Comparison of ENCODE assay signal across 16 mouse cellular contexts in genomic region chr15:30306437-30306836, GRCm38 (mm10).
DNase-seq lines count a peak whose midpoint lies in the region; ATAC-seq and TF ChIP-seq lines count a peak whose summit lies in the region.
"Had no signal": no experiment of that assay in that cellular context is flagged by ENCODE, and none has a peak within 500 bp of the region (broad histone marks: within the 10 kb centered on the region; RNA-seq: fewer than 3 reads in every experiment).

No protein-coding gene starts in this region.

- H3K27ac ChIP-seq in forebrain, postnatal 0 days (ENCODE audit: low read depth, low read length) = no peak overlapping the region
- H3K27ac ChIP-seq: kidney, embryonic 15.5 days had no signal

- H3K4me3 ChIP-seq in forebrain, postnatal 0 days (ENCODE audit: low read depth, low read length) = no peak overlapping the region
- no peak overlapping the region for H3K4me3 ChIP-seq in lung, adult 2 months (replicated peaks; ENCODE audit: extremely low read depth, low read depth, low read length)
- H3K4me3 ChIP-seq: kidney, embryonic 15.5 days had no signal

- peak; percentile 47; the same call in 1 of the 2 replicates for ATAC-seq in forebrain, postnatal 0 days
- ATAC-seq: intestine, embryonic 16.5 days; liver, postnatal 0 days had no signal

- H3K36me3 ChIP-seq in forebrain, postnatal 0 days (ENCODE audit: insufficient read depth) = no peaks in the 10 kb centered on the region
- H3K36me3 ChIP-seq: kidney, embryonic 15.5 days had no signal

- TF ChIP-seq POLR2A in lung, adult 2 months (IDR thresholded peaks at IDR 0.05; ENCODE audit: borderline replicate concordance, extremely low read depth, low read depth, low read length) = no peak

- no peak for TF ChIP-seq CTCF in forebrain, postnatal 0 days (IDR thresholded peaks at IDR 0.05; ENCODE audit: low read depth)
- no peak for TF ChIP-seq CTCF in lung, adult 2 months (IDR thresholded peaks at IDR 0.05; ENCODE audit: insufficient read depth, low read length)

- H3K4me1 ChIP-seq in forebrain, postnatal 0 days (ENCODE audit: insufficient read depth) = no peaks in the 10 kb centered on the region
- H3K4me1 ChIP-seq in lung, adult 2 months (ENCODE audit: control insufficient read depth, insufficient read depth, low read length) = no peaks in the 10 kb centered on the region
- H3K4me1 ChIP-seq: kidney, embryonic 15.5 days had no signal

- H3K4me2 ChIP-seq in forebrain, postnatal 0 days (ENCODE audit: low read depth) = no peak overlapping the region
- H3K4me2 ChIP-seq: kidney, embryonic 15.5 days had no signal

- no peak overlapping the region for H3K9ac ChIP-seq in forebrain, postnatal 0 days
- H3K9ac ChIP-seq: kidney, embryonic 15.5 days; liver, postnatal 0 days had no signal

- 72% methylated on average over 7 of the region's 7 CpGs for WGBS in forebrain, postnatal 0 days
- WGBS in lung, adult 2 months = 89% methylated on average over 7 of the region's 7 CpGs

- H3K9me3 ChIP-seq in forebrain, postnatal 0 days (ENCODE audit: low read length) = no peaks in the 10 kb centered on the region
- H3K9me3 ChIP-seq: kidney, embryonic 15.5 days had no signal

- no peaks in the 10 kb centered on the region for H3K27me3 ChIP-seq in forebrain, postnatal 0 days (ENCODE audit: insufficient read depth, low read length)
- H3K27me3 ChIP-seq: kidney, embryonic 15.5 days had no signal

- DNase-seq in frontal cortex, adult 2 months (ENCODE audit: extremely low spot score in 1 of 2, low spot score in 1 of 2) = peak; percentile 22 to 63
- no peak for DNase-seq in frontal cortex, postnatal 14 days (ENCODE audit: low spot score in 2 of 2)
- DNase-seq in left cerebral cortex, adult 18-20 months (ENCODE audit: low spot score in 2 of 2) = peak; percentile 10 to 14
- DNase-seq in left cerebral cortex, adult 11 months (ENCODE audit: low spot score) = no peak
- peak; percentile 77 for DNase-seq in brain, adult 2 months (ENCODE audit: low read depth, low spot score)
- DNase-seq in forebrain, postnatal 0 days = no peak
- no peak for DNase-seq in lung, adult 2 months
- DNase-seq: adrenal gland, postnatal 36 days; cerebellum, adult 9-10 months; heart, adult 18-20 months; liver; liver, postnatal 0 days; lung, postnatal 36 days; thymus, postnatal 36 days had no signal

Comparison
In these comparisons a context has a peak if more than half of its experiments do, and no peak if none do; other contexts are left out.
1. DNase-seq: peak in frontal cortex, adult 2 months (2 of 2), left cerebral cortex, adult 18-20 months (2 of 2) and brain, adult 2 months (single experiment); none in frontal cortex, postnatal 14 days (0 of 2), left cerebral cortex, adult 11 months (single experiment), forebrain, postnatal 0 days (single experiment) and lung, adult 2 months (single experiment).